20 mouse cellular contexts compared by ENCODE assay signal in the genomic region with DNA sequence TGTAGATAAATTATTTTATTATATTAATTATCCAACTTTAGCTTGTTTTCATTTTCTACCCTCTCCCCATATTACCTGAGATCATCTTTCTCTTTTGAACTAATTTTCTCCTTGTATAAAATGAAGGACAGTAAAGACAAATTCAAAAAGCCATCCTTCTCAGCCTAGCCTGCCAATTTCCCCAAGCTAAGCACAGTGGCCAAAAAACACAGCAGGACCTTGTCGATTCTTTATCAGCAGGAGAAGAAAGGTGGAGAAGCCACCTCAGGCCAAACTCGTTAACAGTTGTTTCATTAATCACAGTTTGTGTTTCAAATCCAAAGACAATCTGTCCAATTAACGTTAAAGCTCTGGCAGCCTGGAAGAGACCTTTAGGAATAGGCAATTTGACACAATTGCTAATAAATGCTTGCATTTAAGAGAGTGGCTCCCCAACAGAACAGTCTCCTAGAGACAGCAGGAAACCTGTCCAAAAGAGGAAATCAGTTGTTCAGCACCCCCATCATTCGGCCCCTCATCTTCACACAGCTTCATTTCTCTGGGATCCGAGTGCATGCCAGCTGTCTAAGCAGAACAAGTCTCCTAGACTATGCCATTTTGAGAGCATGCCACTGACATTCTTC.
DNase-seq lines count a peak whose midpoint lies in the region; ATAC-seq lines count a peak whose summit lies in the region.
"Had no signal": no experiment of that assay in that cellular context is flagged by ENCODE, and none has a peak within 500 bp of the region (broad histone marks: within the 10 kb centered on the region; RNA-seq: fewer than 3 reads in every experiment).

No protein-coding gene starts in this region.

- ATAC-seq in cerebellum, adult (ENCODE audit: insufficient number of reproducible peaks, low FRiP score, low TSS enrichment): 0 out of 2 replicates have a peak, but pooled peaks have one; percentile 60
- ATAC-seq in midbrain, embryonic 11.5 days (ENCODE audit: low FRiP score): no peak
- no peak for ATAC-seq in midbrain, embryonic 13.5 days
- peak; percentile 47 for ATAC-seq in neural tube, embryonic 15.5 days (ENCODE audit: low FRiP score)
- no peak for ATAC-seq in erythroblast, adult 5-6 weeks (replicated peaks; ENCODE audit: low FRiP score, poor library complexity, severe bottlenecking)
- ATAC-seq: intestine, embryonic 15.5 days had no signal

- H3K27me3 ChIP-seq in midbrain, embryonic 11.5 days (ENCODE audit: control insufficient read depth, insufficient read depth, low read length): no peaks in the 10 kb centered on the region
- H3K27me3 ChIP-seq in midbrain, embryonic 13.5 days: no peaks in the 10 kb centered on the region
- H3K27me3 ChIP-seq in neural tube, embryonic 15.5 days (replicated peaks): no peaks in the 10 kb centered on the region
- H3K27me3 ChIP-seq: embryonic facial prominence, embryonic 13.5 days; heart, embryonic 15.5 days; intestine, embryonic 15.5 days; kidney, embryonic 15.5 days; midbrain, embryonic 12.5 days had no signal

- DNase-seq in cerebellum, postnatal 4 days (ENCODE audit: low spot score in 2 of 2): no peak
- DNase-seq in midbrain, embryonic 11.5 days (ENCODE audit: low spot score, missing footprints): peak; percentile 73
- peak; percentile 10 for DNase-seq in cerebellum, adult 8-10 months
- no peak for DNase-seq in embryo, embryonic 10.5 days (ENCODE audit: low spot score)
- DNase-seq: gastrocnemius, adult 2 months; heart, adult 18-20 months; liver; lung, adult 18-20 months; lung, postnatal 4 days; thymus, postnatal 4 days had no signal

- no peak overlapping the region for H3K4me2 ChIP-seq in midbrain, embryonic 11.5 days
- no peak overlapping the region for H3K4me2 ChIP-seq in midbrain, embryonic 13.5 days (replicated peaks)
- no peak overlapping the region for H3K4me2 ChIP-seq in neural tube, embryonic 15.5 days
- H3K4me2 ChIP-seq: embryonic facial prominence, embryonic 13.5 days; heart, embryonic 15.5 days; intestine, embryonic 15.5 days; kidney, embryonic 15.5 days; midbrain, embryonic 12.5 days had no signal

- no peak overlapping the region for H3K9ac ChIP-seq in midbrain, embryonic 11.5 days (ENCODE audit: low read length)
- H3K9ac ChIP-seq in midbrain, embryonic 13.5 days (replicated peaks): no peak overlapping the region
- no peak overlapping the region for H3K9ac ChIP-seq in neural tube, embryonic 15.5 days (replicated peaks)
- H3K9ac ChIP-seq: embryonic facial prominence, embryonic 13.5 days; heart, embryonic 15.5 days; intestine, embryonic 15.5 days; kidney, embryonic 15.5 days; midbrain, embryonic 12.5 days had no signal

- 59% methylated on average over 5 of the region's 5 CpGs for WGBS in midbrain, embryonic 11.5 days
- 50% methylated on average over 5 of the region's 5 CpGs for WGBS in midbrain, embryonic 13.5 days
- WGBS in neural tube, embryonic 15.5 days: 37% methylated on average over 5 of the region's 5 CpGs

- no peaks in the 10 kb centered on the region for H3K36me3 ChIP-seq in midbrain, embryonic 11.5 days (ENCODE audit: control insufficient read depth, insufficient read depth, low read length)
- H3K36me3 ChIP-seq in midbrain, embryonic 13.5 days: no peaks in the 10 kb centered on the region
- no peaks in the 10 kb centered on the region for H3K36me3 ChIP-seq in neural tube, embryonic 15.5 days
- H3K36me3 ChIP-seq: embryonic facial prominence, embryonic 13.5 days; heart, embryonic 15.5 days; hindbrain, embryonic 10.5 days; intestine, embryonic 15.5 days; kidney, embryonic 15.5 days; midbrain, embryonic 12.5 days had no signal

- no peaks in the 10 kb centered on the region for H3K4me1 ChIP-seq in midbrain, embryonic 11.5 days (ENCODE audit: control insufficient read depth, insufficient read depth, low read length)
- H3K4me1 ChIP-seq in midbrain, embryonic 13.5 days (replicated peaks): no peaks in the 10 kb centered on the region
- H3K4me1 ChIP-seq in neural tube, embryonic 15.5 days: 0 out of 2 replicates have a peak, but pooled peaks cover 6% of the 10 kb centered on the region
- H3K4me1 ChIP-seq: embryonic facial prominence, embryonic 13.5 days; heart, embryonic 15.5 days; hindbrain, embryonic 10.5 days; intestine, embryonic 15.5 days; kidney, embryonic 15.5 days had no signal

- H3K4me3 ChIP-seq in midbrain, embryonic 11.5 days (ENCODE audit: low read depth, low read length): no peak overlapping the region
- H3K4me3 ChIP-seq in midbrain, embryonic 13.5 days (replicated peaks): no peak overlapping the region
- H3K4me3 ChIP-seq in neural tube, embryonic 15.5 days (replicated peaks): no peak overlapping the region
- H3K4me3 ChIP-seq: embryonic facial prominence, embryonic 13.5 days; gastrocnemius, adult 2 months; heart, embryonic 15.5 days; hindbrain, embryonic 10.5 days; intestine, embryonic 15.5 days; kidney, embryonic 15.5 days; midbrain, embryonic 12.5 days had no signal

- no peak overlapping the region for H3K27ac ChIP-seq in midbrain, embryonic 11.5 days (ENCODE audit: low read depth, low read length)
- H3K27ac ChIP-seq in midbrain, embryonic 13.5 days: no peak overlapping the region
- no peak overlapping the region; the same call in 1 of the 2 replicates for H3K27ac ChIP-seq in neural tube, embryonic 15.5 days (replicated peaks)
- H3K27ac ChIP-seq: embryonic facial prominence, embryonic 13.5 days; gastrocnemius, adult 2 months; heart, embryonic 15.5 days; hindbrain, embryonic 10.5 days; intestine, embryonic 15.5 days; kidney, embryonic 15.5 days; midbrain, embryonic 12.5 days had no signal

- no peaks in the 10 kb centered on the region for H3K9me3 ChIP-seq in midbrain, embryonic 11.5 days (ENCODE audit: control insufficient read depth, low read length)
- H3K9me3 ChIP-seq in midbrain, embryonic 13.5 days: no peaks in the 10 kb centered on the region
- H3K9me3 ChIP-seq in neural tube, embryonic 15.5 days (replicated peaks): no peaks in the 10 kb centered on the region
- H3K9me3 ChIP-seq: embryonic facial prominence, embryonic 13.5 days; heart, embryonic 15.5 days; hindbrain, embryonic 10.5 days; intestine, embryonic 15.5 days; kidney, embryonic 15.5 days; midbrain, embryonic 12.5 days had no signal

Comparison
In these comparisons a context has a peak if more than half of its experiments do, and no peak if none do; other contexts are left out.
1. DNase-seq: peak in midbrain, embryonic 11.5 days (single experiment) and cerebellum, adult 8-10 months (single experiment); none in cerebellum, postnatal 4 days (0 of 2) and embryo, embryonic 10.5 days (single experiment).
2. ATAC-seq: peak in cerebellum, adult (single experiment) and neural tube, embryonic 15.5 days (single experiment); none in midbrain, embryonic 11.5 days (single experiment), midbrain, embryonic 13.5 days (single experiment) and erythroblast, adult 5-6 weeks (single experiment).